Mouse (Mus musculus): ENCODE measurements around the gene Gal3st1.
A peak's percentile ranks its signal among the peaks of the same experiment; 100 is the strongest.
"Not testable (repeated sequence)": the region's sequence is repeated elsewhere in the genome, so short reads cannot be mapped to it uniquely, and the experiment has no call there.

Gal3st1 gene

DNA sequence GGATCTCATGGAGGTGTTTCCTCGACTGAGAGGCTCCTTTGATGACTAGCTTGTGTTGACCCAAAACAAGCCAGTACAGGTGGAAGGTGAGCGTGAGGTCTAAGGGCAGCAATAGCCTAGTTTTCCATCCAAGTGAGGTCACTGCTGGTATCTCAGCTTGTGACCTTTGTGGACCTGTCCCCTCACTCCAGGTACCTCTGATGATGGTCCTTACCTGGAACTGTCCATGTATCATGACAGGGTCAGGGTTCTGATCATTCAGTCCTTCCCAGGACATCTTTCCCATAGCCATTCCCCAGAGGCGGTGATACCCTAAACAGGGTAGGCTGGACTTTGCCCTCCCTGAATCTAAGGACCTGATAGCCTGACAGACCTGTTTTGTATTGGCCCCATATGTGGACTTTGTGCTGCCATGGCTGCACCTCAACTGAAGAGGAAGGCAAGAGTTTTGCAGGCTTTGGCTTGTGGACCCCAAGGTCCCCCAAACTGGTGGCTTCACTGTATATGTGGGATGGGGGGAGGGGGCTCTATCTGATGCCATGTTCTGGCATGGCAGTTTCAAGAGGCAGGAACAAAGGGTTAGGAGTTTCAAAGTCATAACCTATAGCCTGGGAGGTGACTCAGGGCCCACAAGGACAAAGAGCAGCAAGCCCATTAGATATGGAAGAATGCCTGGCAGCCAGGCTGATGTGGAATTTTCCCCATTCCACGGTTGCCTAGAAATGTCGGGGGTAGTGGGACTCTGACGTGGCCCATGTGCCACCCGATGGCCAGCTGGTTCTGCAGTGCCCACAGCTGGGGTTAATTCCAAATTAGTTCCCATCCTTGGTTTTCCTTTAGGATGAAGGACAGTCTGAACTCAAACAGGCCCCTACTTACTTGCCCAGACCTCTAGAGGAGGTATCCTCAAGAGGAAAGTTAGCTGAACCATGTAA is 894 bp upstream of the Gal3st1 start:
- no peak for DNase-seq (ENCODE audit: low spot score)

DNA sequence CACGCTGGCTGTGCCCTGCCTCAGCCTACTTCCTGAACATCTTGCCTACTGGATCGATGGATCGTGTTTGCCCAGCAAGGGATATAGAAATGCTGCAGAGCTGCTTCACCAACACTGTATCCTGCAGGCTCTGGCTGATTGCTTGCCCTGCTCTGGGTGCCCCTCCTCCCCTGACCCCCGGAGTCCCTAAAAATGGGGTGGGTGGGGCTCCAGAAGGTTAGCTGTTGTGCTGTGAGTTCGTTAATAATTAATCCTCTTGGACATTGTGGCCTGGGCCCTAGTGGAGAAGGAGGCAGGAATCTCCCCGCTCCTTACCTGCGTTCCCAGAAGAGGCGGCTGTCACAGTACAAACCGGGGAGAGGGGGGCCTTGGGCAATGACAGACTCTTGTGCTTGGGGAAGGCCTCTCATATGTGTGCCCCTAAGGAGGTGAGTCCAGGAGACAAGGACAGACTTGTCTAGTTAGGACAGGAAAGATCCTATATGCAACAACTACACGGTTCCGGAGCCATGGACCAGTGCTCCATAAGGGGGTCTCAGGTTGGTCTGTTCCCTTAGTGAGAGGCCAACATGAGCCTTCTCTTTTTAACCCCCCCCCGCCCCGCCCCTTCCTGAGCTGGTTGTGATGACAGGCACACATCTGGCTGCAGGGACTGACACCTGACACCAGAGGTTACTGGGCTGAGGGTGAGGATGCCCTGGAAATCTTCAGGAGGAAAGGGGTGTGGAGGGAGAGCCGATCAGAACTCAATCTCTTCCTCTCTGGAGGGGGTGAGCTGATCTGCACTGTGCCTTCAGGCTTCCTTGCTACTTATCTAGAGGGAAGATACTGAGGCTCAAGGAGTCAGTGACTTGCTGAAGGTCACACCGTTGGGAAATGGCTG is 668 bp downstream of the Gal3st1 start:
- no peak for DNase-seq (ENCODE audit: low spot score)

DNA sequence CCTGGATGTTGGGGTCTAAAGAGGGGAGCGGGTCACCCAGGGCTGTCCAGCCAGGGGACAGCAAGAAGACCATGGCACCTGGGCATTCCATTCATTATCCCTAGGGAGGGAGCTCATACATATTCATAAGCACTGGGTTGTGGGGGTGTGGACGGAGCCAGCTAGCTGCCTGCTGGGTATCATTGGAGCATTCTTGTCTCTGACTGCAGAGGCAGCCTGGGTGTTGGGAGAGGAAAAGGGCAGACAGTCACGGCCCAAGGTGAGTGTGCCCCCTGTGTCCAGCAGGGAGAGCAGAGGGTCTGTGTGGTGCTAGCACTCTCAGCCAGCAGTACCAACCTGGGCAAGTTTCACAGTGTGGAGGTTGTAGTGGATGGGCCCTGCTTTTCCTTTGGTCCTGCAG is 6.3 kb downstream of the Gal3st1 start:
- no peak for DNase-seq (ENCODE audit: low spot score)

DNA sequence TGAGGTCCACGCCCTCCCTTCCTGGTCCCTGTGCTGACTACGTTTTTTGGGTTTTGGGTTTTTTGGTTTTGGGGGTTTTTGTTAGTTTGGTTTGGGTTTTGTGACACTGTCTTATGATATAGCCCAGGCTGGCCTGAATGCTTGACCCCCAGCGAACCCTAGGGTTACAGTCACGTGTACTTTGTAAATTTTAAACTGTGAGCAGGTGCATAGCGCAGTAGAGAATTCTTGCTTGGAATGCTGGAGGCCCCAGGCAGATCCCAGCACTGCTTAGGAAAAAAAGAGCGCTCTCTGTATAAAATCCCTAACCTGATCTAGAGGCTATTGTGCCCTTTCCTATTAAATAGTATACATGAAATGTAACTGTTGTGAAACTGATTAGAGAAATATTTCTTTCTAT is 9.7 kb downstream of the Gal3st1 start:
- DNase-seq (ENCODE audit: low spot score): no peak

DNA sequence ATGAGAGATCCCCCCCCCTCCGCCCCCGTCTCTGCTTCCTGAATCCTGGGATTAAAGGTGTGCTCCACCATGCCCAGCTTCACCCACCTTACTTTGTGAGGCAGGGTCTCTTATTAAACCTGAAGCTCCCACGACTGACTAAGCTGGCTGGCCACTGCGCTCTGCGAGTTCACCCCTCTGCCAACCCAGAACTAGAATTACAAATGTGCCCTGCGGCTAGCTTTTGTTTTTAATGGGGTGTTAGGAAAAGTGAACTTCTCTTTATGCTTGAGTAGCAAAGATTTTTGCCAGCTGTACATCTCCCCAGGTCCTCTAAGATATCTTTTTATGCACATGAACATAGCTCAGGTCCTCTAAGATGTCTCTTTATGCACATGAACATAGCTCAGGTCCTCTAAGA is 10.5 kb downstream of the Gal3st1 start:
- DNase-seq (ENCODE audit: low spot score): no peak

DNA sequence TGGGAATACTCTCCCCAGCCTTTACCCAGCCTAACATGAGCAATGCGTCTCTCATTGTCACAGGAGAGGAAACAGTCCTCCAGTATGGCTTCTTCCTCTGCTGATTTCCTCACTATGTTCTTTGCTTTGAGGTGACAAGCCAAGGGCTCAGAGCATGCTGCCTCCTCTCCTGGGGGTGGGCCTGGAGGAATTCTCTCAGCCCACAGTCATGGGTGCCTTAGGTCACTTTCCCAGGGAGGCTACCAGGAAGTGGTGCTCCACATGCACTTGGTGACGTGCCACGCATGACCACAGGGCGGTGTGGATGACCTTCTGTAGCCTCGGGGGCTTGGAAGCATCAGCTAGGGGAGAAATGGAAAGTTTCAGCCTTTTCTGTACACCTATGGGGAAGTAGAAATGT is 12.1 kb downstream of the Gal3st1 start:
- DNase-seq (ENCODE audit: low spot score): no peak

DNA sequence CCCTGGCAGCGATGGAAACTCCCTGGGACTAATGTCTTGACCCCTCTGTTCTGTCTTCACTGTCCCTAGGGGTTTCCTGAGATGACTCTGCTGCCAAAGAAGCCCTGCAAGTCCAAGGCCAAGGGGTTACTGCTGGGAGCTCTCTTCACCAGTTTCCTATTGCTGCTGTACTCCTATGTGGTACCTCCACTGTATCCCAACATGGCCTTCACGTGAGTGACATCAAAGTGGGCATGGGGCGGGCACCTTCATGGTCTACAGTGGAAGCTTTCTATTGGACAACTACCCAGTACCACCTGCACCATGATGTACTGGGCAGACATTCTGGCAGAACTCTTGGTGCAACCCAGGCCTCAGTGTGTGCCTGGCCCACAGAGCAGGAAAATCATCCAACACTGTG is 13.4 kb downstream of the Gal3st1 start:
- DNase-seq (ENCODE audit: low spot score): no peak

DNA sequence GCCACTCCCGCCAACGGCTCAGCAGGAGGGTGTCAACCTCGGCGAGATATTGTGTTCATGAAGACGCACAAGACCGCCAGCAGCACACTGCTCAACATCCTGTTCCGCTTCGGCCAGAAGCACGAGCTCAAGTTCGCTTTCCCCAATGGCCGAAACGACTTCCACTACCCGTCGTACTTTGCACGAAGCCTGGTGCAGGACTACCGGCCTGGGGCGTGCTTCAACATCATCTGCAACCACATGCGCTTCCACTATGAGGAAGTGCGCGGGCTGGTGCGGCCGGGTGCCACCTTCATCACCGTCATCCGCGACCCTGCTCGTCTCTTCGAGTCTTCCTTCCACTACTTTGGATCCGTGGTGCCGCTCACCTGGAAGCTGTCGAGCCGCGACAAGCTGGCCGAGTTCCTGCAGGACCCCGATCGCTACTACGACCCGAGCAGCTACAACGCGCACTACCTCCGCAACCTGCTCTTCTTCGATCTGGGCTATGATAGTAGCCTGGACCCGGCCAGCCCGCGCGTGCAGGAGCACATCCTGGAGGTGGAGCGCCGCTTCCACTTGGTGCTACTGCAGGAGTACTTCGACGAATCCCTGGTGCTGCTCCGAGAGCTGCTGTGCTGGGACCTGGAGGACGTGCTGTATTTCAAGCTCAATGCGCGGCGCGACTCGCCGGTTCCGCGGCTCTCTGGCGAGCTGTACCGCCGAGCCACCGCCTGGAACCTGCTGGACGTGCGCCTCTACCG is 14.7 kb downstream of the Gal3st1 start:
- DNase-seq (ENCODE audit: low spot score): no peak

DNA sequence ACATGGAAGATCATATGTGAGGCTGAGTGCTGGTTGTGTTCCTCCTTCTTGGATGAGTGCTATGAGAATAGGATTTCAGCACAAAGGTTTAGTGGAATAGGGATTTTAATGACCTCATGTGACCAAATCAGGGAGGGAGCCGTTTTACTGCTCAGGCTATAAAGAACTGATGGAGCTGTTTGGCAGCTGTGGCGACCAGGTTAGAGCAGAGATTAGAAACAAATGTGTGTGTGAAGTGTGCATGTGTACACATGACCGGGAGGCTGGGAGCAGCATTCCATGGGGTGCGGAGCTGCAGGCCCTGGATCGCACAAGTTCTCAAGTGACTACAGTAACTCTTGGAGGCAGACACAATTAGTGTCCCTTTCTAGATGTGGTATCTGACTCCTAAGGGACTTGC is 16.1 kb downstream of the Gal3st1 start:
- no peak for DNase-seq (ENCODE audit: low spot score)

DNA sequence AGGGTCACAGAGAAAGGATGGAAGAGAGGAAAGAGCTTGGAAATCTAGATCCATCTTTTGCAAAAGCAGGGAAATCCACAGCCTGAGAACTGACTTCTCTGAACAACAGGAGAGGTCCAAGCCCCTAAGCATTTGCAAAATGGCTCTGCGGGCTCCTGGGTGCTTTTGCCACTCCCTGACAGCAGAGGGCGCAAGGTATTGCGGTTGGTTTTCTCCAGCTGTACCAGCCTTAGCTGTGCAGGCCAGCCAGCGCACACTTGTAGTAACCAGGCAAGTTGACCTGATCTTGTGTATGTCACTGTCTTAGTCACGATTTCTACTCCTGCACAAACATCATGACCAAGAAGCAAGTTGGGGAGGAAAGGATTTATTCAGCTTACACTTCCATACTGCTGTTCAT is 18.2 kb downstream of the Gal3st1 start:
- DNase-seq (ENCODE audit: low spot score): peak; percentile 49

DNA sequence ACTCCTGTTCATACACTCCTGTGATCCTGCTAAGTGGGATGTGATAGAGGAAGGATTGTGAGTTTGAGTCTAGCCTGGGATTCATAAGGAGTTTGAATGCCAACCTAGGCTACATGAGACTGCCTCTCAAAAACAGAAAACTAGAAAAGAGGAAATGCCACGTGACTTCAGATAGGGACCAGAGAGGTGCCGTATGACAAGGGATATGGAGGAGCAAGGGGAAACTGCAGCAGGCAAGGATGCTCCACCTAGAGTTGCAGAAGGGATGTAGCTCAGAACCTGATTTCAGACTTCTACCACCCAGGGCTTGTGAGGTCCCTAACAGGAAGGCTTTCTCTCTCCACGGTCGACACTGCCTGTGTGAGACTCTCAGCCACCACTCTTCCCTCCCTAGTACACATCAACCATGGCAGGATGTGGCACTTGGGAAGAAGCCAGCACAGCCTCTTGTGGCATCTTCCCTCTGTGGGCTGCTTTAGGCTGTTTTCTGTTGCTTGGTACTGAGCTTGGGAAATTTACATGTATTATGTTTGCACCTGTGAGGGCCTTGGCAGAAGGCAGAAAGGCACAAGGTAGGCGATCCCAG is 21.9 kb downstream of the Gal3st1 start:
- no peak for DNase-seq (ENCODE audit: low spot score)

DNA sequence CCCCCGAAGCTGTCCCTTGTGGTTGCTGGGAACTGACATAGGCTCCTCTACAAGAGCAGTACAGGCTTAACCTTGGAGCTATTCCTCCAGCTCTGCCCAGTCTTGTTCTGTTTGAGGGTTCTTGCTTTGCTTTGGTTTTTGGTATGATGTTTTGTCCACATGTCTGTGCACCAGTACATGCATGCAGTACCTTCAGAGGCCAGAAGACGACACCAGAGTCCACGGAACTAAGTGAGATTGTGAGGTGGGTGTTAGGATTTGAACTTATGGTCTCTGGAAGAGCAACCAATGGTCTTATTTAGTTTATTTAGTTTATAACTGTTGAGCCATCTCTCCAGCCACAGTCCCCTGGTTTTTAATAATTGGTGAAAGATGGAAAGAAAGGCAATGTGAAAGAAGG is 23.0 kb downstream of the Gal3st1 start:
- no peak for DNase-seq (ENCODE audit: low spot score)

DNA sequence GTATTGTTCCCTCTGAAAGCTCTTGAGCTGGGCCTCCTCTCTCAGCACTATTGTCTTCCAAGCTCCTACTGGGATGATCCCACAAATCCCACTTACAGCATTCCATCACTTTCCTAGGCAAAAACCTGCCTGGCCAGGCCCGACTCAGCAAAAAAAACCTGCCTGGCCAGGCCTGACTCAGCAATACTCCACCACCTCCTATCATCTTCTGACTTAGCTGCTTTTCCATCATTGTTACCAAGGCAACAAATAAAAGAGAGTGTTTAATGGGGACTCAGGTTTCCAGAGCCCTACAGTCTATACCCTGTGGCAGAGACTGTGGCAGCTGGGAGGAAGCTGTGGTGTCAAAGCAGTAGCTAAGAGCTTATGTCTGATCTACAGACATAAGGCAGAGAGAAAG is 29.2 kb downstream of the Gal3st1 start:
- DNase-seq (ENCODE audit: low spot score): no peak

DNA sequence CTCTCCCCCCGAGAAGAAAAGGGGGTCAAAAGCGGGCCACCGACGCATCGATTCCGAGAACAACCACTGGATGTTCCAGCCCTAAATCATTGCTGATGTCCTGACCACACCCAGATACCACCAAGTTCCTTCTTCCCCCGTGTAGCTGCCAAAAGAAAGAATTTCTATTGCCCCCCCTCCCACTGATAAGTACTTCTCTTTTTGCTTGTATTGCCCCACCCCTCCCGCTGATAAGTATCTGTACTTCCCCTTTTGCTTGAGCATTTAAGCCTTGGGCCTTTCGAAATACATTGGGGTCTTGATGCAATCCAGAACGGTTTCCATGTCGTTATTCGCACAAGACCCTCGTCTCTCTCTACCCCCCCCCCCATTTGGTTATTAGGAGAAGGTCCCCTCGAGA is 32.4 kb downstream of the Gal3st1 start:
- not testable (repeated sequence) for DNase-seq (ENCODE audit: low spot score)

DNA sequence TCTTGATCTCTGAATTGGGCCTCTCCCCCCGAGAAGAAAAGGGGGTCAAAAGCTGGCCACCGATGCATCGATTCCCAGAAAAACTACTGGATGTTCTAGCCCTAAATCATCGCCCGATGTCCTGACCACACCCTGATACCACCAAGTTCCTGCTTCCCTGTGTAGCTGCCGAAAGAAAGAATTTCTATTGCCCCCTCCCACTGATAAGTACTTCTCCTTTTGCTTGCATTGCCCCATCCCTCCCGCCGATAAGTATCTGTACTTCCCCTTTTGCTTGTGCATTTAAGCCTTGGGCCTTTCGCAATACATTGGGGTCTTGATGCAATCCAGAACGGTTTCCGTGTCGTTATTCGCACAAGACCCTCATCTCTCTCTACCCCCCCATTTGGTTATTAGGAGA is 38.7 kb downstream of the Gal3st1 start:
- not testable (repeated sequence) for DNase-seq (ENCODE audit: low spot score)

DNA sequence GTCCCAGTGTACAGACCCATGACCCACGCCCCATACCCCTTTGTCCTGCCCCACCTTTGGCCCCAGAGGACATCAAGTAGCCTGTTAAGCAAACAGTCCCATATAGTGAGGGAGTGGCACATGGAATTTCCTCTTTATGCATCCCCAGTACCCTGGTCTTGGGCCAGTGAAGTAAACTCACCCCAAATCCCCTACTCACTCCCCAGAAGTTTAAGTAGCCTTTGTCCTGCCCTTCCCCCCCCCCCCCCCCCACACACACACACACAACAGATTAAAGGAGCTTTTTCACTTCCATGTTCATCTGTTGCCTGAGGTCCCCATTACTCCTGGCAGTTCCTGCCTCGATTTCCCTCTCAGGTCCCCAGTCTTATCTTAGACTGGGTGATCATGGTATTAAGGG is 39.9 kb downstream of the Gal3st1 start:
- no peak for DNase-seq (ENCODE audit: low spot score)

DNA sequence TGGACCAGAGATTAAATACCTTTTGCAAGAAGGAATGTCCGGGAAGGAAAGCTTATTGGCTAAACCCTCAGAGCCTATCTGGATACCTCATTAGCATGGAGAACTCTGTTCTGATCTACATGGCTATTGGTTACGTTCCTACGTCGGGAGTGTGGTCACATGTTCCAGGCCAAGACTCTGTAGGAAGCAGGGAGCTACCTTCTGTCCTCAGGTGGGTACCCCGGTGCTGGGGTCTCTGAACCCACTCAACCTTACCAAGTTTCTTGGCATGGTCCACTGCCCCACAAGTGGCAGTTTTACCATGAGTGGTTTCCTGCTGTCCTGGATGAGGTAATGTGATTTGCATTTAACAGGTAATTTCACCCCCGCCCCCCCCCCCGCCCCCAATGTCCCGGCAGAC is 43.6 kb downstream of the Gal3st1 start:
- no peak for DNase-seq (ENCODE audit: low spot score)

DNA sequence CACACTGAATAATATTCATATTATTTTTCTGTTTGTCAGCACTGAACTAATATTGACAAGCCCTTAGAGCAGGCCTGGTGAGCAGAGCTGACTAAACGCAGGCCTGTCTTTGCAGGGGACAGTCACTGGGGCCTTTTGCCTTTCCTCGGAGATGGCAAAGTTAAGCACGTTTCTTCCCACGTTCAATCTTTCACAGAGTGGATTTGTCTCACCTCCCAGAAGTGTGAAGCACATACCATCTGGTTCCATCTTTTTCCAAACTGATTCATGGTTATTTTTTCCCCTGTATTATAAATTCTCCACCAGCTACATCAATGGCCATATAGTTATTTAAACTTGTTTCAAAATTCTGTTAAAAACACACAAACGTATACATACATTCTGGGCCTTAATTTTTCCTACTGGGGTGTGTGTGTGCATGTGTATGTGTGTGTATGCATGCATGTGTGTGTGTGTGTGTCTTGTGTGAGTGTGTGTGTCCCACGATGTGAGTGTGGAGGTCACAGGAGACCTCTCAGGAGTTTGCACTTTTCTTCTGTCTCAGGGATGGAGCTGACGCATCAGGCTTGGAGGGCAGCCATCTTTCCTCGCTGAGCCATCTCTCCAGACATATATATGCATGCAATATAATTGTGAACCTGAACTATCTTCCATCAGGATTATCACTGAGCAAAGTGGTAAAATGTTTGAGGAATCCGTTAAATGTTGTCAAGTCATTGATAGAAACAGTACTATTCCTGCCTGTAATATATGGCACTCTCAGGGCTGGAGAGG is 44.3 kb downstream of the Gal3st1 start:
- DNase-seq (ENCODE audit: low spot score): no peak

DNA sequence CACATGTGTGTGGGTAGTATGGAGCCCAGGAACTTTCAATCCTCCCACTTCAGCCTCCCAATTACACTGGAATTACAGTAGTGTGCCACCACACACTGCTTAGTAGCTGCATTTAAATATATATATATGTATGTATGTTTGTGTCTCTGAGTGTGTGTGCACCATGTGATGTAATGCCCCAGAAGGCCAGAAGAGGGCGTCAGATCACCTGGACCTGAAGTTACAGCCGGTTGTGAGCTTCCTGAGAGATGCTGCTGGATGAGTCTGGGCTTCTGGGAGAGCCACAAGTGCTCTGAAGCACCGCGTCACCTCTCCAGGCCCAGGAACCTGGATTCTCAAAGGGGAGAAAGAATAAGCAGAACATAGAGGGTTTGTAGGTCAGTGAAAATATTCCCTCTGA is 45.9 kb downstream of the Gal3st1 start:
- no peak for DNase-seq (ENCODE audit: low spot score)

DNA sequence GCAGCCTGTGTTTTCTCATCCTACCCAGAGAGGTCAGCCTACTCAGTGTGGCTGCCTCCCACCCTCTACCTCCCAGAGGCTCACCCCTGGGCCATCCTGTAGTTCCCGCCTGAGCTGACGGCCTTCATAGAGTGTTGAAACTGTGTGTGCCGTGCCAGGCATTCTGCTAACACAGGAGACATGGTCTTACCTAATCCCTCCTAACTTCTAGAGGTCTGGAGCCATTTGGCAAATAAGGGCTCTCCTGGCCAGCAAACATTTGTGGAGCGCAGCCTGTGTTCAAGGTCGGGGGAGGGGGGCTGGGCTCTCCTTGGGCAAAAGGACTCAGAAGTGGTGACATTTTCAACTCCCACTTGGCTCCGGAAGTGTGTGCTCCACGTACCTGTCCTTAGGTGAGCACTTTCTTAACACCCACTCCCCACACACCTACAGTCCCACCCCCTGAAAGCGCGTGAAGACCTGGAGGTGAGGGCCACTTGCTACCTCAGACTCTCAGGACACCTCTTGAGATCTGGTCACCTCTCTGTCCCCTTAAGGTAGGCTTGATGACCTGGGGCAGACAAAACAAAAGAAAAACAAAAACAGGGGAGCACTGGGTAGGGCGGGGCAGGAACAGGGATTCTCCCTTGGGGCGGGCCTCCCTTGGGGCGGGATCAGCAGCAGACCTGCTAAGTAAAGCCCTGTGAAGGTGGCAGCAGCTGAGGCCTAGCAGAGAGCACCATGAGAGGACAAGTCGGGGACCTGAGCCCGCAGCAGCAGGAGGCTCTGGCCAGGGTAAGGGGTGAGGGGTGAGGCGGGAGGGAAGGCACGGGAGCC is 47.9 kb downstream of the Gal3st1 start, which contains the start of gene Sec14l4:
Sec14l4 (plus strand) TSS at position 337 of the 816 bp plus-strand sequence.
- DNase-seq (ENCODE audit: low spot score): no peak

Data from testis, postnatal 14 days (tissue).